Mouse (Mus musculus) CD4-positive helper T cell, adult 2 months (primary cell): ENCODE results near the gene Gm49394.

Source experiments
- DNase-seq: peaks from one replicate; pipeline ENCODE4 v3.0.0-alpha.2; 2012; ENCODE audit warnings: low read depth, missing footprints, low spot score

The Gm49394 gene

DNA sequence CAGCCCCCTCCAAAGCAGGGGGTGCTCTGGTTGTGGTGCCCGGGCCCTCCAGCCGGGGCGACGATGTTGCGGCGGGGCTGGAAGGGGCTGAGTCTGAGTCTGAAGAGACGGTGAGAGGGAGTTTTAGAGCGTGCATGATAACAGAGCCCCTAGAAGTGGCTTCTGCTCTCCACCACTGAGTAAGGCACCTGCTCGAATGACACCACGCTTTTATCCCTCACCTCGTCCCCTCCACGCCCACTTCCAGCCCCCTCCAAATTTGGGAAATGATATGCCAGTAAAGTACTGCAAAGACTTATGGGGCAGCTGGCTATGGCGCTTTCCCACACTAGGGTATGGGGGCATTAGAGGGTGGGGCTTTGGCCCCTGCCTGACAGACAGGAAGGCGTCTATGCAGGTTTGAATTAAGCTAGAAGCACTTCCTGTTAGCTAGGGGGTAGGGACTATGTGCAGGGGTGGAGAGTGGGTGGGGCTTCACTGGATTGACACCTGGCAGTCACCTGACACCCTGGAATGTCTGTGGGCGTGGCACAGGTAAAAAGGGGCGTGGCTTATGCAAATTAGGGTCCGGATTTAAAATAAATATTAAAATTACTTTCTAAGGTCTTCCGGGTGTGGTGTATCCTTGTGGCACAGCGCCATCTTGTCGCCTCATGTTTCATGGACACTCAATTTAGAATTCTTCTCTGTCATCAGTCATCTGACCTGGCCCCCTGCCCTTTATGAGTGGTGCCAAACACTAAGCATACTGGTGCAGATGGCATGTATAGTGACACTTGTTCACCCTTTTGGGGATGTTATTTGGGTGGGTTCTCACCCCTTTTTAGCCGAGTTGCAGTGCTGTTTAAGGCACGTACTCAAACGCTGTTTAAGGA lies at the start of gene Gm49394:
Gene Gm49394, minus strand, starts transcription at position 192 of the 875 bp plus-strand sequence.
- DNase-seq = no peak

DNA sequence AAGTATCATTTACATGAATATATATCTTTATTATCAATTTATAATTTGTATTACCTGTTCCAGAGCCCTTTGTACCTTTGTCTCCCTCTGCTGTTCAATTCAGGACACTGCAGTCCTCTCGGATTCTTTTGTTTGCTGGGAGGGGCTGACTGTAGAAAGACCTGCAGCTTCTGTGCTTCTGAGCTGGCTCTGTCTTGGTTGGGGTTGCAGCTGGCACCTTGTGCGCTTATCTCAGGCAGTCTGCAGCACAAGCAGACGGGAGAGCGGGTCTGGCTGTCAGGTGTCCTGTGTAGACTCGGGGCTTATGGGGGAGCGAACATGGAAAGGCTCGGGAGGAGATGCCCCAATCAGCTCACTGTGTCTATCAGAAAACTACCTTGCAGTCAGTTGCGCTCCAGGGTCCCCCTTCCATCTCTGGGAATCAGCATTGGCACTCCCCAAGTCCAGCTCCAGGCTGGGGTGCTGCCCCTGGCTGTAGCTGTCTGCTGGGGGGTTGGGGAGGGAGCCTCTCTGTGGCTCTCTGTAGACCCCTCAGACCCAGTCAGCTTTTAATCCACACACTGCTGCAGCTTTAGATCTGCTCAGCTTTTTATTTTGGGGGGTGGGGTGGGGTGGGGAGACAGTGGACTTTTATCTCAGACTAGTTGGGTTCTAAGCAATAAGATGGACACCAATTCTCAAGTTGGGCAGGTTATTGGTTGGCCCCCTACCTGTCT lies 45.2 kb upstream of the Gm49394 start:
- DNase-seq = peak; percentile 32

DNA sequence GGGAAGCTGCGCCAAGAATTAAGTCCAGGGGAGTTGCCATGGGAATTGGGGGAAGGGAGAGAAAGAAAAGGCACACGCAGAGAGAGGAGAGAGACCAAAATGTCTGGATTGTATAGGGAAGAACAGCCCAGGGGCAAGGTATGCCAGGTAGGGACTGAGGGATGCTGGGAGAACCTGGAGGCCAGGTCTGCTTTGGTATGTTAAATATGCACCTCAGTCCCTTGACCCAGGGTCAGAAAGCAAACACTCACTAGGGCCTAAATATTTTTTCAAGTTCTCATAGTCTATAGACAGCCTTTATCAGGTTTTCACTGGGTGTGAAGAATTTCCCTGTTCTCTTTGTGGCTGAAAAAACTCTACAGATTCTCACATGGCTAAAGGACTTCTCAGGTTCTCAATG lies 37.1 kb upstream of the Gm49394 start:
- no peak for DNase-seq

DNA sequence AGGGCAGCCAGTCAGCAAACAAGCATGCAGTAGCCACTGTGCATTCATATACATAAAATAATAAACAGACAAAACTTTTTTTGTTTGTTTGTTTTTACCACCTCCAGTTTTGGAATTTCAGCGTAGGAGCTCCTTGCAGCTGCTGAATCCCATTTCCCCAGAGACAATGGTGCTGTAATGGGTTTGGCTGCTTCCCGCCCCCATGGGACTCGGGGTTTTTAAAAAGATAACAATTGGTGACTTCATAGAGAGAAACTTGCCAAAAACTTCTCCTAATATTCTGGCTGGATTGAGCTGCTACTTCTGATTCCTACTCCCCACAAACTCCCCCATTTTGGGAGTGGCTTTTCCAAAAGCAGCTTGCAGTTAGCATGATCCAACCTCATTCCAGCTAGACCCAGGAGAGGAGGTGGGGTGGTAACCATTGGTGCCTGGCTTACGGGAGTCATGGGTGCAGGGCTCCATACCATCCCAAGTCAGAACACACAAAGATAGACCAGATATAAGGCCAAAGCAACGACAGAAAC lies 29.7 kb upstream of the Gm49394 start:
- DNase-seq = no peak

DNA sequence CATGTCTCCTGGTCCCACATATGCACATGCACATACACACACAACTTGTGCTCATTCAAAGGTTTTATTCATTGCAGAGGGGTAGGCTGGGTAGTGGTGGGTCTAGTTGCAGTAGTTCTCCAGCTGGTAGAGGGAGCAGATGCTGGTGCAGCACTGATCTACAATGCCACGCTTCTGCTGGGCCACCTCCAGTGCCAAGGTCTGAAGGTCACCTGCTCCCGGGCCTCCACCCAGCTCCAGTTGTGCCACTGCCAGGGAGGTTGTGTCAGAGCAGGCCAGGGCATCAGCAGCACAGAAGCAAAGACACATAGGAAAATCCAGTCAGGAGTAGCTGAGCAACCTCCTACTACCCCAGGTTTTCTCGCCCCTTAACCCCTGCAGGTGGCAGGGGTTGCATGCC lies 8.9 kb upstream of the Gm49394 start:
- no peak for DNase-seq

DNA sequence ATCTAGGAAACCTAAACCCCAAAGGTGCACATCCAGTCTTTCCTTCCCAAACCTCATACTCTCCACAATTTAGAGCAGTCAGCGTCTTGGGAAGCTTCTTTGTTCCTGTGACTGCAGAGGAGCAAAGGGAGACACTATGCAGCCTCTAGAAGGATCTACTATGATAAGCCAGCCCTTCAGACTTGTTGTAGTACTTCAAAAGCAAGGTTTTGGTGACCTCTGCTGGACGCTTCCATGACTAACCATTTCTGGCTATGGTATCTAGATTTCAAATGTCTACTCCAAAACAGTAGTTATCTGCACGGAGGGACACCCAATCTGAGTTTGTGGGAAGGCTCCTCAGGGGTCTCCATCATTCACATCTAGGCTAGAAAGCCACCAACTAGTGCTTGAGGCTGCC lies 5.9 kb upstream of the Gm49394 start:
- DNase-seq = peak; percentile 24

DNA sequence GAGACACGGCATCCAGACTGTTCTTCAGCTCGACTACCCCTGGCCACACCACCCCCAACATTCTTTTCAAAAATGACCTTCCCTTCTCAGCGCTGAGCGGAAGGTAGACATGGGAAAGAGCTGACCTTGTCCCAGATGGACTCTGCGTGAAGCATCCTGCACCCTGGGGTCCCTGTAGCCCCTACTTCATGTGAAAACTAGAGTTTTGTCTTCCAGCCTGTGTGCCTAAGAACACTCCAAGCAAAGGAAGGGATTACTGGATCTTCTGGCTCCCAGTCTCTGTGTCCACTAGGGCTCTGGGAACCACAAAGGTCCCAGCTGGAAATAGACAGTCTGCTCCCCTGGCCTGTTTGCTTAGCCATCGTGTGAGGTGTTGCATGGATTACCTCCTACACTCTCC lies 5.4 kb upstream of the Gm49394 start:
- DNase-seq = no peak

DNA sequence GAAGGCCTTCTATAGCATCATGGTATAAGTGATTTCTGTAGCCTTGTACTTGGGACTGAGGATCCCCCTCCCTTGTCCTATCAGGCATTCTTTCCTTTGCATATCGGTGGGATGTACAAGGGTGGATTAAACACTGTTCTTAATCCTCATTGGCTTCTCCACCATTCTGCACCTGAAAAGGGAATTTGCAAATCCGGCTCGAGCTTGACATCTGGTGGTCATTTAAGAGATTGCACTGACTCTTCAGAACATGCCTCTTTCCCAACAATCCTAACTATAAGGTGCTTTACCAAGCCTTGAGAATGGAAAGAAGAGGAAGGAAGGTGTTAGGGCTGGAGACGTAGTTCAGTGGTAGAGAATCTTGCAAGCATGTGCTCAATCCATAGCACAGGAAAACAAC lies 2.4 kb upstream of the Gm49394 start:
- peak; percentile 25 for DNase-seq

DNA sequence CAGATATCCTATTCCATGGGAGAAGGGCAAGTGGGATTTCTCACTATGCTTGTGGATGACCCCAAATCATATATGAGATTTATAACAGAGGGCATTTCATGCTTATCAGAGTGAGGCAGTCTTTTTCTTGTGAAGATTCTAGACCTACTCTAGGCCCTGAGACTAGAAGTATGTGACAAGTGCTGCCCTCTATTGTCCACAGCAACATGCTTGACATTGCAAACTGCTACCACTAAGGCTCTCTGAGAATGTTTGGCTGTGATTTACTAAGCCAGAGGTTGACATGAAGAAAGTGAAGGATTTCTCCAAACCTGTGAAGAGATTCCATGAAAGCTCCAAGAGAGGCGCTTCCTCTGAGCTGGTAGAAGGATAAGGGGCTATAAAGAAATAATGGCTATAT lies 1.3 kb upstream of the Gm49394 start:
- DNase-seq = no peak

DNA sequence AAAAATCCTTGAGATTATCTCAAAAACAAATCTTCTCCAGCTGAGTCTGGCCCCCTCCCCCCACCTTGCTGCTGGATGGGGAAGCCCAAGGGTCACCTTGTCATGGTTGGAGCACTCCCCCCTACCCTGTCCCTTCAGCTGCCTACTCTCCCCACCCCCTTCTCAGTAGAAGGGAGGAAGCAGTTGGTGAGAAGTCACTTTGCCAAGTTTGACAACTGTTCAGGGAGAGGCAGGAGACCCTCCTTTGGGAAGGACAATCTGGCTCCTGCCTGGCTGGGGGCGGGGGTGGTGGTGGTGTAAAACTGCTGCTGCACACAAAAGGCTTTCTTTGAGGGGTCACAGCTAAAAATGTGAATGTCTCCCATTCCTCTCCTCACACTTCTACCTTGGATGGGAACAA lies 1.4 kb downstream of the Gm49394 start:
- DNase-seq = no peak

DNA sequence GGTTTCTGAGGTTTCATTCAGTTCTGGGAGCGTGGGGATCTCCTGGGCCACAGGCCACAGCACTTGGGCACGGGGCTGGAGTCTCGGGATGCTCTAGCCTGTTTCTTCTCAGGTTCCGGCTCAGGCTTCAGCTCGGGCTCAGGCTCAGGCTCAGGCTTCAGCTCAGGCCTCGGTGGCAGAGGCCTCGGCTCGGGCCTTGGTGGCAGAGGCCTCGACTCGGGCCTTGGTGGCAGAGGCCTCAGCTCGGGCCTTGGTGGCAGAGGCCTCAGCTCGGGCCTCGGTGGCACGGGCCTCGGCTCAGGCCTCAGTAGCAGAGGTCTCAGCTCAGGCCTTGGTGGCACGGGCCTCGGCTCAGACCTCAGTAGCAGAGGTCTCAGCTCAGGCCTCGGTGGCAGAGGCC lies 2.2 kb downstream of the Gm49394 start:
- no peak for DNase-seq

DNA sequence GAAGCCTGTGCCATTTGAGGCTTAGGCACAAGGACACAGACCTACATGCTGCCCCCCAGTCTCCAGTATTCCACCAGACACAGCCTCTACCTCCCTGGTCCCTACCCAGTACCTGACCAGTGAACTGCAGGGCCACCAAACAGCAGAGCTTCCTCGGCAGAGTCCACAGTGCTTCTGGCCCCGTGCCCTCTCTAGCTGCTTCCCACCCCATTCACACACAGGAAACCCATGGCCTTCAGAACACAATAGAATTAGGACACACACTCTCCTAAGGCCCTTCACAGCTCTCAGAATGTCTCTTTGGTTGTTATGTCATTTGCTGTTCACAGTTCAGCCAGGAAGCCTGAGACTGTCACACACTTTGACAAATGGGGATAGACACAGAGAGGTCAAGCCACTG lies 3.1 kb downstream of the Gm49394 start, which contains the start of gene Igf2:
Gene Igf2, minus strand, starts transcription at position 158 of the 400 bp plus-strand sequence.
- no peak for DNase-seq

DNA sequence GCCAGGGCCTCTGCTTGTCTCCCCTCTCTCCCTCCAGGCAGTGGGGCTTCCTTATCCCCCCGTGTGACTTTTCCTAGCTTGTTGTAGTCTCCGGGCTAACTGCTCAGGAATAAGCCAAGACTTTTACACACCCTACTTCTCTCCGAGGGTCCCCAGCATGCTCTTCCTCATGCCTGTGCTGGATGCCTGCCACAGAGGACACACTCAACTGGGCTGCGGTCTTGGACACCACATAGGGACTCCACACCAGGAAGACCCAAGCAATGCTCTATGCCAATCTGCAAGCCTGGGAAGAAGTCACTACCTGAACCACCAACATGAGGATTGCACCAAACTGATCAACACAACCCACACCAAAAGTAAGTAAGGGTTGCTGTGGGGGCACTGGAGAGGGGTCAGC lies 3.6 kb downstream of the Gm49394 start:
- no peak for DNase-seq

DNA sequence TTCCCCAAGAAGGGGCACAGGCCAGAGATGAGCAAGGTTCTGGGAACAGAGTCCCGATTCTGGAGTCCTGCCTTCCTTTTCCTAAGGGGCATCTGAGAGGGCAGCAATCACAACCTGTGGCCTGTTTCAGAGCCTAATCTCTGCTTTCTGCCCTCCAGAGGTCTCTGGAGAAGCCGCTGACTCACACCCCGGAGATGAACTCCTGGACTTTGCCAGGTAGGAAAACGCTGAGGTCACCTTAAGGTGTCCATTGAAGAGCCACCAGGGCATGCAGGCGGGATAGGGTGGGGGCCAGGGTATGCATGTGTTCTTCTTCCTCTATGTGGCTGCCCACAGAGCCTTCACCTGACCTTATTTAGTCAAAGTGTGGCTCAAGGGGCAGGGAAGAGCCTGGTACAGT lies 4.4 kb downstream of the Gm49394 start:
- no peak for DNase-seq

DNA sequence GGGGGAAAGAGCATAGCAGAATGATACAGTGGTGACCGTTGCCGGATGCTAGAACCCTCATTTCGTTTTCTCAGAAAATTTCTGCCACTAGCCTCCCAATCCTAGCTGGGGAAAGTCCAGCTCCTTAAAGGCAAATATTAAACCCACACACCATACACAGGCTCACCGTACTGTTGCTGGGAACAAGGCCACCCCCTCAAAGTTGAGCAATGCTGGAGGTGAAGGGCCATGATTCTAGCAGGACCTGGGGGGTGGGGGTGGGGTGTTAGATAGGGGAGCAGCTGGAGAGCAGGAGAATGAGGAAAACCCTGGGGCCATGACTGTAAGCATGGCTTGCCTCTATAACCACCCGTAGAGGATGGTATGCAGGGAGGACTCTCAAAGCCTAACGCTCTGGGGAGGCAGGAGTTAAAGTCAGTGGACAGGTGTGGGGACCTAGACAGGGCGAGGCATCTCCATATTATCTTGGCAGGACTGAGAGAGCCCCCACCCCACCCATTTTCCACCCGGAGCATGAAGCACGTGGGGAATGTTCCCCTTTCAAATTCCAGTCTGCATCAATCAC lies 5.2 kb downstream of the Gm49394 start:
- no peak for DNase-seq

DNA sequence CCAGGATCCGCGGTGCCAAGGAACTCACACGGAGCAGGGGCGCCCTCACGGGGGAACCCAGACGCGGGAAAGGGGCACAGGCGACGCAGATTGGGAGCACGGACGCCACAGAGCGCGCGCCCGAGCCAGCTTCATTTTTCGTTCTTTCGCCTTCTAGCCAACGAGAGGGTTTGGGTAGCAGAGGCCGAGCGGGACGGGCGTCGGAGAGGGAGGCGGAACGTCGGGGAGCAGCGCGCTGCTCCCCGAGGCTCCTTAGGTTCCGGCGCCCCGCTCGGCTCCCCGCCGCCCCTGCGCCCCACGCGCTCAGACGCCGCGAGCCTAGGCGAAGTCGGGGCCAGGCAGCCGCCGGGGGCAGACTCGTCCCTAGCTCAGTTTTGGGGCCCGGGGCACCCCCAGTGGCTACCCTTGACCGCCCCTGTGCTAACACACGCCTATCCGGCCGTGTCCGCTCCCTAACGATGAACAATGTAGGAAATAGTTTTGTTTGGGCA lies 5.8 kb downstream of the Gm49394 start:
- no peak for DNase-seq

DNA sequence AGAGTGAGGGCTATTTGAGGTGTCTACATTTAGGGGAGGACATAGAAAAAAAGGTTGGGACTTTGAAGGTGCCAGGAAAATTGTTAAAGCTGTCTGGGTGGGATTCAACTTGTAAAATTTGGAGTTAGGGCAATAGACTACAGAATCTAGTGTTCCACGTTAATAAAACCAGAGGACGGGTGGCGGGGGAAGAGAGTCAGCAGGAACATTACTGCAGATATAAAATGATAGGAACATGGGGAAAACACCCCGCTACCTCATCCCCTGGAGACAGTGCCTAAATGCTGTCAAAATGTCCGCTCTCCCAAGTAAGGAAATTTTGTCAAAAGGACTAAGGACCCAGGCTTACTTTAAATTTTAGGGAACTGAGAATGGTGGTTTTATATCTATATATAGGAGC lies 6.6 kb downstream of the Gm49394 start:
- no peak for DNase-seq

DNA sequence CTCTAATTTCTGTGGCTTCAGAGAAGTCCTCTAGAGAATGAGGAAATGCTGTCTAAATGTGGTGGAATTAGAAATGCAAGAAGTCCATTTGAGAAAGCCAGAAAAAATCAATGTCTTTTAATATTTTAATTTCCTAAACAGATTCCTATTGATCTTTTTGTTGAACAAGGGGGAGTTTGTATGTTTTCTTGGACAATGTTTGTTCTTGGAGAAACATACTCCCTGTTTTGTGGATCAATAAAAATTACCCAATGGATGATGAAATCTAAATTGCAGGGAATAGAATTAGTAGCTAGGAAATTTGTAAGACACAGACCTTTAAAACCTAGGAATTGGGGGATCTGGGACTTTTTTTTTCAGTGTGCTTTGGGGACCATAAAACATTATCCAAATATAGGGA lies 7.9 kb downstream of the Gm49394 start:
- no peak for DNase-seq

DNA sequence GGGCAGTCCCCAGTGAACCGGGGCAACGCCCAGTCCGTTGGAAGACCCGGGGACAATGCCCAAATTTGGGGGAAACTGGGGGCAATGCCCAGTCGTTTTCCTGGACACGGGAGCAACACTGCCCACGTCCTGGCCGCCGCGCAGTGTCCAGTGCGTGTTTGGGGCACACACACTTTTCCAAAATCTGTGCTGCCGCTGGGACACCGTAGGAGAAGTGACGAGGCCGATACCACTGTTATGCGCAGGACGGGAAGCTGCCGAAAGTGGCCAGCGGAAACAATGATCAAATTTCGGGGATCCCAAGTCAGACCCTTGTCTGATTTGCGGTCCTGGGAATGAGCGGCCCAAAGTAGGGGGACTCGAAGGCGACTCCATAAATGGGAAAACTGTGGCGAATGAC lies 8.7 kb downstream of the Gm49394 start:
- DNase-seq = no peak

DNA sequence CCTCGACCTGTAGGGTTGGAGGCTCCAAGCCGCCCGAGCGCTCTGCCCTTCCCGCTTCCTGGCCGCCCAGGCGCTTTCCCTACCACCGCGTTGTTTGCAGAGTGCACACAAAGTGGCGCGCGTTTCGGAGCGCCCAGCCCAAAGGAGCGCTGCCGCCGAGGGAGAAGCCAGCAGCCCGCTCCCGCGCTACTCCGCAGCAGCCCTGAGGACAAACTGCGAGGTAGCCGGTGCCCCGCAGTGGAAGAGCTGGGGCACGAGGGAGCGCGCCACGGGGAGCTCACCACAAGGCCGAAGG lies 9.1 kb downstream of the Gm49394 start:
- DNase-seq = no peak

DNA sequence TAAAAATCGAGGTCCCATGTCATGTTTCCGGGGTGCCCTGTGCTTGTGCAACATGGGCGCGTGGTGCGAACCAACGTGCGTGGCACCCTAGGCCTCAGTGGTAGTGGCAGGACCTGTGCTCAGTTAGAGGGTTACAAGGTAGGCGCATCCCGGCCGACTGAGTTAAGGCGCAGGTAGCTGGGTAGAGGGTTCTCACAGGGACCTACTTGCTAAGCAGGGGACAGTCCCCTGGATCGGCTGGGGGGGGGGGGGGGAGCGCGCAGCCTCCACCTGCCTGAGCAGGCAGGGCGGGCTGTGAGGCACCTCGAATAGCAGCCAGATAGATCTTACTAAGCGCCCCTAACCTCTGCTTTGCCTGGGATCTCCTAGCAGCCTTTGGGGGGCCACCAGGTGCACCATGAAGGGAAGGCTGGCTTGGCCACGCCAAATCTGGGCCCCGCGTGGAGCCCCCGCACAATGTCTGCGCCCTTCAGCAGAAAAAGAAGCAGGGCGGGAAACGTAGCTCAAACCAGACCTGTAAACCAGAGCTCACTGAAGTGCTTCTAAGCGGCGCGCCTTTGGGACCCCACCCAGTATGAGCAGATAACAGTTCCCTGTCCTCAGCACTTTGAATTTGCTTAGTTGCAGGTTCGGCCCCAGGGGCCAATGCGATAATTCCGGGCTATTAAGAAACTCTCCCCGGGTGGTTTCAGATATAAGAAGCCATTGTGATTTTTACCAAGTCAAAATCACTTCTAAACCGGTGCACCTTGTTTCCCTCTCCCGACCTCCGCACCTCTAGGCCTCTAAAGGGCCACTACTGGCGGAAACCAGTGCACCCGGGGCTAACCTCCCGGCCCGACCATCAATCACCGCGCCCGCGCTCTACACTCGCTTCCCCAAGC lies 9.7 kb downstream of the Gm49394 start:
- DNase-seq = no peak
